Mouse (Mus musculus): ENCODE measurements around the gene Yars. TPM values are rescaled to one million over a fixed set of nuclear protein-coding genes. Genes with fewer than 3 reads are reported as not detected.
"Not testable (repeated sequence)": the region's sequence is repeated elsewhere in the genome, so short reads cannot be mapped to it uniquely, and the experiment has no call there.

Yars gene
- polyA plus RNA-seq, 1 experiment from 2014 or later = 83.2 TPM

DNA sequence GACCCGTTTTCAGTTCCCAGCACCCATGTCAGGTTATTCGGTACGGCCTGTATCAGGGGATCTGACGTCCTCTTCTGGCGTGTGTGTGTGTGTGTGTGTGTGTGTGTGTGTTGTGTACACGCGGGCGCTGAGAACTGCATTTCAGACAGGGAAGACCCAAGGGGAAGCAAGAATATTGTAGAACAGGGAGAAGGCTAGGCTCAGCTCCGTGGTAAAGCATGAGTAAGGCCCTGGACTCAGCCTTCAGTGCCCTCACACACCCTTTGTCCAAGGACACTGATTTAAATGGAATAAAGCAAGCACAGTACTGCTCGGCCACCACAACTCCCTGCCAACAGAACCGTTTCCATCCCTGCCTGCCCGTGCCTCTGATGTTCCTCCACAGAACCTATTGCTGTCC is 978 bp downstream of the Yars start:
- peak overlapping the region; percentile 71 for H3K4me2 ChIP-seq (replicated peaks)
- peaks cover 17% of the 10 kb centered on the region; the same call in 1 of the 2 replicates for H3K36me3 ChIP-seq
- H3K4me1 ChIP-seq = peaks cover 20% of the 10 kb centered on the region
- WGBS = 2% methylated on average over 12 of the region's 12 CpGs
- H3K27me3 ChIP-seq = no peaks in the 10 kb centered on the region
- H3K9me3 ChIP-seq (replicated peaks) = no peaks in the 10 kb centered on the region
- peak overlapping the region; percentile 89 for H3K27ac ChIP-seq (replicated peaks)
- H3K9ac ChIP-seq = peak overlapping the region; percentile 63
- H3K4me3 ChIP-seq (replicated peaks) = peak overlapping the region; percentile 92
- no peak for ATAC-seq (ENCODE audit: insufficient number of reproducible peaks, low FRiP score, low TSS enrichment, low read depth)

DNA sequence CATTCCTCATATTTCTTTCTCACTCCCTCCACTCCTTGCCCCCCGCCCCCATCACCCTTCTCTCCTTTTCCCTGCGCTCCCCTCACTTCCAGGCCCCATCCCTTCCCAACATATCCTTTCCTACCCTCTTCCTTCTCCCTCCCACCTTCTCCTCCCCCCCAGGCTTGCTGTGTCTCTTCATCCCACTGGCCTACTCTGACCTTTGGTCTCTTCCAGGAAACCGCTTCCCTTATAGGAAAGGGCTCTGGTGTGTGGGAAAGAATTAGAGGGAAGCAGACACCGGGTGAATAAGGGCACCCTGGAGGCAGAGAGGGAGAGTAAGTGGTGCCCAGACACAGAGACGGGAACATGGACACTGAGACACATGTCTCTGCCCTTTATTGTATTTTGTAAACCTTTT is 2.1 kb downstream of the Yars start:
- WGBS = 67% methylated on average over 5 of the region's 5 CpGs
- Histone ChIP-seq H3K9ac (no peak overlapping the region), H3K4me3 (replicated peaks) (no peak overlapping the region), H3K27ac (replicated peaks) (no peak overlapping the region), H3K36me3 (peaks cover 27% of the 10 kb centered on the region), H3K27me3 (no peaks in the 10 kb centered on the region), H3K4me1 (peaks cover 20% of the 10 kb centered on the region), H3K9me3 (replicated peaks) (no peaks in the 10 kb centered on the region), H3K4me2 (replicated peaks) (no peak overlapping the region)
- ATAC-seq (ENCODE audit: insufficient number of reproducible peaks, low FRiP score, low TSS enrichment, low read depth) = no peak

DNA sequence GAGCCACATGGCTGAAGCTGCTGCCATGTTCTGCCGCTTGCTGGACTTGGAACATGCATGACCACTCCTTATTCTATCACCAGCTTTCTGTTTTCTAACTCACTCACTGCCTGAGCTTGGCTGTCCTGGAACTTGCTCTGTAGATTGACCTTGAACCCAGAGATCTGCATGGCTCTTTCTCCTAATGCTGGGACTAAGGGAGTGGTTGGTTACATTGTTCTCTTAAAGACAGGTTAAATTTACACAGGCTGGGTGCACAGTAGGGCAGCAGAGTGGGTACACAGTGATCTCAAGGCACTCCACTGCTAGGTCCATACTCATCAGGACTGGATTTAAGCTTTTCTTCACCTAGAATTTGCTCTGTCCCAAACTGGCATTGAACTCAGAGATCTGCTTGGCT is 4.7 kb downstream of the Yars start:
- WGBS = 94% methylated on average over 1 of the region's 1 CpGs
- H3K27me3 ChIP-seq = no peaks in the 10 kb centered on the region
- H3K36me3 ChIP-seq = peaks cover 46% of the 10 kb centered on the region

DNA sequence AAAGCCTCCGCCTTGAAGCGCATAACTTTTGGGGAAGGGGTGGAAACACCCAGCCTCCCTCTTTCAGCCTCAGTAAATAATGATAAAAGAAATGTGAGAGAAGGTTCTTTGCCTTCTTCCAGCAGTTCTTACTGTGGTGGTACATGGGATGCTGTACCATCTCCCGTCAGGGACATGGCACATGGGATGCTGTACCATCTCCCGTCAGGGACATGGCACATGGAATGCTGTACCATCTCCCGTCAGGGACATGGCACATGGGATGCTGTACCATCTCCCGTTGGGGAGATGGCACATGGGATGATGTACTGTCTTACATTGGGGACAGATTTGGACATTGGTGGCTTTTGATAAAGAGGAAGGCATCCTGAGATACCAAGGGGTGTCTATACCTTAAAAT is 8.0 kb downstream of the Yars start:
- H3K27me3 ChIP-seq = no peaks in the 10 kb centered on the region
- no peaks in the 10 kb centered on the region for H3K9me3 ChIP-seq (replicated peaks)
- no peak overlapping the region for H3K4me3 ChIP-seq (replicated peaks)
- no peak overlapping the region for H3K9ac ChIP-seq
- ATAC-seq (ENCODE audit: insufficient number of reproducible peaks, low FRiP score, low TSS enrichment, low read depth) = no peak
- WGBS = 95% methylated on average over 6 of the region's 6 CpGs
- H3K4me2 ChIP-seq (replicated peaks) = no peak overlapping the region
- no peaks in the 10 kb centered on the region for H3K4me1 ChIP-seq
- peaks cover 72% of the 10 kb centered on the region for H3K36me3 ChIP-seq
- H3K27ac ChIP-seq (replicated peaks) = no peak overlapping the region

More for the DNA sequence above, 4.7 kb downstream of the Yars start:
- Histone ChIP-seq H3K4me1 (peaks cover 14% of the 10 kb centered on the region), H3K27ac (replicated peaks) (no peak overlapping the region), H3K4me2 (replicated peaks) (no peak overlapping the region), H3K9me3 (replicated peaks) (no peaks in the 10 kb centered on the region), H3K4me3 (replicated peaks) (no peak overlapping the region), H3K9ac (no peak overlapping the region)
- no peak for ATAC-seq (ENCODE audit: insufficient number of reproducible peaks, low FRiP score, low TSS enrichment, low read depth)

DNA sequence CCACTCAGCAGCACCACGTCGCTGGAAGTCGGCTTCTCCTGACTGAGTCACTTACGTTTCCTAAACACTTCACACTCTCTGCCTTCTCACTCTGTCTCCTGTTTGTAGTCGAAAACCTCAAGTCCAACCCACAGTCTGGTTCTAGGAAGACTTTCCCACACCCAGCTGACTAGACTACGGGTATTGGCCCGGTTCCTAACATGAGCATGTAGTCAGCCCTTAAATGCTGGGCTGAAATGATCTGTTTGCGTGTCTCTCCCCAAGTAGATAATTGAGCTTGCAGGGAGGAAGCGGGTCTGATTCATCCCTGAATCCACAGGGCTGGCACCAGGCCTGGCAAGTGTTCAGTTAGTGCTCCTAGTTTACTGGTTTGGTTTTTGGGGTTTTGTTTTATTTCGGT is 15.1 kb downstream of the Yars start:
- Histone ChIP-seq H3K27me3 (no peaks in the 10 kb centered on the region), H3K9me3 (replicated peaks) (no peaks in the 10 kb centered on the region), H3K27ac (replicated peaks) (0 out of 2 replicates have a peak overlapping the region, but pooled peaks have one; percentile 34), H3K4me2 (replicated peaks) (no peak overlapping the region), H3K9ac (no peak overlapping the region), H3K4me1 (no peaks in the 10 kb centered on the region), H3K4me3 (replicated peaks) (no peak overlapping the region), H3K36me3 (peaks cover 88% of the 10 kb centered on the region)
- 88% methylated on average over 10 of the region's 10 CpGs for WGBS
- ATAC-seq (ENCODE audit: insufficient number of reproducible peaks, low FRiP score, low TSS enrichment, low read depth) = peak; percentile 66; the same call in 1 of the 2 replicates

DNA sequence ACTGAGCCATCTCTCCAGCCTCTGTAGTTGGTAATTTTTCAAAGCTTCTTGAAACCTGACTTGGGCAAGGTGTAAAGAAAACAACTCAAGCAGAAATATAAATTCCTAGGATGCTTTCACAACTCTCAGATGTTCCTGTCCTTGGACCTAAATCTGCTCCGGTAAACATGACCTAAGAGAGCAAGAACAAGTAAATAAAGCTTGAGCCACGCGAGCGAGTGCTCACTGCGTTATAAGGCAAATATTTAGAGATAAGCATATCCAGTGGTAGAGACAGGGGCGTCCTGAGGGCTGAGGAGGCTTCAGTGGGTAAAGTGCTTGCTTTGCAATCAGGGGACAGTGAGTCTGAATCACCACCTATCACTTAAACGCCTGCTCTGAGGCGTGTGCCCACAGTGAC is 17.2 kb downstream of the Yars start:
- Histone ChIP-seq H3K9ac (no peak overlapping the region), H3K4me1 (no peaks in the 10 kb centered on the region), H3K27ac (replicated peaks) (no peak overlapping the region), H3K4me3 (replicated peaks) (no peak overlapping the region), H3K9me3 (replicated peaks) (no peaks in the 10 kb centered on the region), H3K36me3 (peaks cover 88% of the 10 kb centered on the region), H3K27me3 (no peaks in the 10 kb centered on the region), H3K4me2 (replicated peaks) (no peak overlapping the region)
- 95% methylated on average over 8 of the region's 8 CpGs for WGBS
- ATAC-seq (ENCODE audit: insufficient number of reproducible peaks, low FRiP score, low TSS enrichment, low read depth) = no peak

DNA sequence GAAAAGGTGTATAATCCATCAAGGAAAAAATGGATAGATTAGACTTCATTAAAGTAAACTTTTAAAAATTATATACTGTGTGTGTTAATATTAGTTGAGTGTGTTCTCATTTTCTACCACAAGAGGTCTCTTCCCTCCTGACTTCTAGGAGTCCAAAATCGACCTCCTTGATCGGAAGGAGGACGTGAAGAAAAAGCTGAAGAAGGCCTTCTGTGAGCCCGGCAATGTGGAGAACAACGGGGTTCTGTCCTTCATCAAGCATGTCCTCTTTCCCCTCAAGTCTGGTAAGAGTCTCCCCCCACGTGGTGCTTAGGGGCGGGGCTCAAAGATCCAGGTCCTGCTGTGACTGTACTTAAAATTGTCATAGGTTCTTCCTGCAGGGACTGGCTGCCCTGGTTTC is 19.9 kb downstream of the Yars start:
- Histone ChIP-seq H3K4me2 (replicated peaks) (no peak overlapping the region), H3K4me3 (replicated peaks) (no peak overlapping the region), H3K27me3 (no peaks in the 10 kb centered on the region), H3K27ac (replicated peaks) (no peak overlapping the region), H3K9ac (no peak overlapping the region), H3K36me3 (peaks cover 84% of the 10 kb centered on the region), H3K9me3 (replicated peaks) (no peaks in the 10 kb centered on the region), H3K4me1 (no peaks in the 10 kb centered on the region)
- no peak for ATAC-seq (ENCODE audit: insufficient number of reproducible peaks, low FRiP score, low TSS enrichment, low read depth)
- 50% methylated on average over 7 of the region's 7 CpGs for WGBS

DNA sequence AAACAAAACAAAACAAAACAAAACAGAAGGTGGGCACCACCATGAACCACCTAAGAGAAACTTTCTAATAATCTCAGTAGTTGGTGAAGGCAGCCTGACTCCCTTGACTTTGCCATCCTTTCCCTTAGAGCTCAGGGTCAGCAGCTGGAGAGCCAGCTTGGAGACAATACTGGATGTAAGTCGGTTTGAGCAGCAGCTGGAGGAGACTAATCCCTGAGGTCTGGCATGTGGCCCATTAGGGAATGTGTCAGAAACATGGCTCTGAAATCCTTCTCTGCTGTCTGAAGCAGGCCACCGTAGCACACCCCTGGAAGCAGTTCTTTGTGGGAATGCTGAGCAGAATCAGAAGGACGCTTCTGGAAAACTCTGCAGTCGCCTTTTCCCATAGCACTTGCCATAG is 21.9 kb downstream of the Yars start:
- no peaks in the 10 kb centered on the region for H3K9me3 ChIP-seq (replicated peaks)

DNA sequence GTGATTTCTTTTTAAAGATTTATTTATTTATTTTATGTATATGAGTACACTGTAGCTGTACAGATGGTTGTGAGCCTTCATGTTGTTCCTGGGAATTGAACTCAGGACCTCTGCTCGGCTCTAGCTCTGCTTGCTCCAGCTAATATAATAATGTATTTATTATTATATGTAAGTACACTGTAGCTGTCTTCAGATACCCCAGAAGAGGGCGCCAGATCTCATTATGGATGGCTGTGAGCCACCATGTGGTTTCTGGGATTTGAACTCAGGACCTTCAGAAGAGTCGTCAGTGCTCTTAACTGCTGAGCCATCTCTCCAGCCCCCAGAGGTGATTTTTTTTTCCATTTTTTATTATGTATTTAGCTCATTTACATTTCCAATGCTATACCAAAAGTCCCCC is 22.9 kb downstream of the Yars start:
- WGBS = 71% methylated on average over 3 of the region's 3 CpGs
- H3K36me3 ChIP-seq = peaks cover 85% of the 10 kb centered on the region

More for the DNA sequence above, 21.9 kb downstream of the Yars start:
- H3K27me3 ChIP-seq = no peaks in the 10 kb centered on the region
- H3K27ac ChIP-seq (replicated peaks) = no peak overlapping the region
- no peak overlapping the region for H3K4me2 ChIP-seq (replicated peaks)
- H3K9ac ChIP-seq = no peak overlapping the region
- H3K4me1 ChIP-seq = no peaks in the 10 kb centered on the region
- WGBS = 59% methylated on average over 4 of the region's 4 CpGs
- H3K4me3 ChIP-seq (replicated peaks) = no peak overlapping the region
- peaks cover 85% of the 10 kb centered on the region for H3K36me3 ChIP-seq
- ATAC-seq (ENCODE audit: insufficient number of reproducible peaks, low FRiP score, low TSS enrichment, low read depth) = no peak

DNA sequence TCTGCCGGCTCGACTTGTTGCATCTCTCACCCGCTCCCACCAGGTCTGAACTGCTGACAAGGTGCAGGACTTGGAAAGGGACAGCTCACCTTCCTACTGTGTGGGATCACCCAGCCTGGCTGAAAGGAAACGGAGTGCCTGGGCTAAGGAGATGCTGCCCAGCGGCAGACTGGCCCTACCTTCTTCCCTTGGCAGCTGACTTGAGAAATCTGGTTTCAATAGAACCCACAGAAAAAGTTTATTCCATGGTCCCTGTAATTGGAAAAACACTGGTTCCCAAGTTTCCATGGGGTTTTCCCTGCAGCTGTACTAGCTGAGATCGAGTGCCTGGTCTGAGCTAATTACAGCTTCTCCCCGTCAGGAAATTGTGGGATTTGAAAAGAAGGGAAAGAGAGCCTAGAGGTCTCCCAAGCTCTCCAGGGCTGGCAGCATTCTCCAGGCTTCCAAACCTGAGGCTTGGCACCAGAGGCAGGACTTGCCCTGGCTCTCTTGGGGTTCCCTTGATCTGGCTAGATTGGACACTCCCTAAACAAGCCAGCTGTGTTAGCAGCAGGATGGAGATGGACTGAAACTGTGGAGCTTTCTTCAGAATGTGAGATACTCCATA is 29.1 kb downstream of the Yars start:
- WGBS = 42% methylated on average over 7 of the region's 7 CpGs
- peaks cover 84% of the 10 kb centered on the region for H3K36me3 ChIP-seq
- H3K4me1 ChIP-seq = peaks cover 51% of the 10 kb centered on the region
- no peaks in the 10 kb centered on the region for H3K27me3 ChIP-seq
- no peak overlapping the region for H3K9ac ChIP-seq
- 0 out of 2 replicates have a peak overlapping the region, but pooled peaks have one; percentile 1 for H3K4me3 ChIP-seq (replicated peaks)
- peak; percentile 58 for ATAC-seq (ENCODE audit: insufficient number of reproducible peaks, low FRiP score, low TSS enrichment, low read depth)
- peak overlapping the region; percentile 80 for H3K27ac ChIP-seq (replicated peaks)
- no peak overlapping the region for H3K4me2 ChIP-seq (replicated peaks)
- H3K9me3 ChIP-seq (replicated peaks) = no peaks in the 10 kb centered on the region

More for the DNA sequence above, 22.9 kb downstream of the Yars start:
- not testable (repeated sequence) for H3K27me3 ChIP-seq; H3K4me2 ChIP-seq (replicated peaks); H3K4me1 ChIP-seq; H3K9ac ChIP-seq; H3K9me3 ChIP-seq (replicated peaks); H3K4me3 ChIP-seq (replicated peaks); ATAC-seq (ENCODE audit: insufficient number of reproducible peaks, low FRiP score, low TSS enrichment, low read depth); H3K27ac ChIP-seq (replicated peaks)

DNA sequence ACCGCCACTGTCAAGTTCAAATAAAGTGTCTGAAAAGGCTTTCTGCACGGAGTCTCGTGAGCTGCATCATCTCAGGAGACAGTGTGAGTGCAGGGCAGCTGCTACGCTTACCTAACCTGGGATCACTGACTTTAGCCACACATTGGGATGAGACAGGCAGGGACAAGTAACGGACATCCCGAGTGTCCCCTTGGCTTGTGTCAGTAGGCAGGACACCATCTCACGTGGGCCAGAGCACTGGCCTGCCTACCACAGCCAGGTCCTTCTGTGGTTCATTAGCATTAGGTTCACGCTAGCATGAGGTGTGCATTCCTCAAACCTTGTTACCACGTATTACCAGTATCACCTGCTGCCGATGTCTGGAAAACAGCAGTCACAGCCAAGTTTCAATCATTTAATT is 29.6 kb downstream of the Yars start:
- H3K9ac ChIP-seq = no peak overlapping the region
- WGBS = 43% methylated on average over 10 of the region's 10 CpGs
- no peak for ATAC-seq (ENCODE audit: insufficient number of reproducible peaks, low FRiP score, low TSS enrichment, low read depth)
- no peak overlapping the region for H3K4me2 ChIP-seq (replicated peaks)
- no peaks in the 10 kb centered on the region for H3K9me3 ChIP-seq (replicated peaks)
- H3K4me3 ChIP-seq (replicated peaks) = 0 out of 2 replicates have a peak overlapping the region, but pooled peaks have one; percentile 1
- H3K27ac ChIP-seq (replicated peaks) = peak overlapping the region; percentile 80
- H3K27me3 ChIP-seq = no peaks in the 10 kb centered on the region
- peaks cover 56% of the 10 kb centered on the region for H3K4me1 ChIP-seq
- peaks cover 81% of the 10 kb centered on the region for H3K36me3 ChIP-seq

Measured in embryonic facial prominence, embryonic 15.5 days (tissue).